Mouse (Mus musculus): ENCODE data around the gene Bloc1s6. TPM values are rescaled to one million over a fixed set of nuclear protein-coding genes. Genes with fewer than 3 reads are reported as not detected.

Bloc1s6 gene
- polyA plus RNA-seq (2016; fragmentation: Nextera tagmentation; extraction: Ambion mirVana): 74.2 and 78.7 TPM in 2 replicates

DNA sequence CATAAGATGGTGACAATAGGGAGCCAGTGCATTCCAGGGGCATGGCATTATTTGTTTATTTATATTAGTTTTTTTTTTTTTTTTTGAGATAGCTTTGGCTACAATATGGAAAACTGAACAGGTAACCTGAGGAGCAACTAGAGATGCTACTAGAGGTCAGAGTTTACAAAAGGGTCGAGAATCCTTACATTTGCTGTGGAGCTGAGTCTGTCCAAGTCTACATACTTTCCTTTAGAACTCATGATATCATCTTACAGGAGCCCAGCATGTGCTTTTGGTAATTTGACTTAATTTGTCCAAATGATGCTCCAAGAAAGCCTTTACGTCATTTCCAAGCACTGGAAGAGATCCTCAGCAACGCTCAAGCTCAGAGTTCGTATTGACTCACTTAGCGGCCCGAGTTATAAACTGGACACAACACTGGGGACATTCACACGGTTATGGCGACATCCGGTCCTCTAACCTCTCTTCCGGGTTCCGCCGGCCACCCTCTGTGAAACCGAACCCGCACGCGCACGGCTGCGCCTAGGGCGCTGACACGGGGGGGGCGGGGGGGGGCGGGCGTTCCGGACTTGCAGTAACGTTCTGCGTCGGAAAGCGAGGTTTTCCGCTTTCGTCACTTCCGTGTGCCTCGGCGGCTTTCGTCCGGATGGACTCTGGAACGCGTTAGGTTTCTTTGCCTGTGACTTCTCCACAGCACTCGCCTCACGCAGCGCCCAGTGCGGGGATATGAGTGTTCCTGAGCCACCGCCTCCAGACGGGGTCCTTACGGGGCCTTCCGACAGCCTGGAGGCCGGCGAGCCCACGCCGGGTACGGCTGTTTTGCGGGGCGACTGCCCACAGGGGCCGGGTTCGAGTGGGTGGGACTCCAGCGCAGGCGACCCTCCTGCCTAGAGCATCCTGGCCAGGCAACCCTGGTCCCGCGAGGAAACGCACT is at the start of gene Bloc1s6:
Gene Bloc1s6 (plus strand): TSS at position 610 of the 937 bp plus-strand sequence.
- H3K27me3 ChIP-seq: peaks cover 15% of the 10 kb centered on the region
- peaks cover 11% of the 10 kb centered on the region for H3K4me1 ChIP-seq
- no peaks in the 10 kb centered on the region for H3K9me3 ChIP-seq
- H3K9ac ChIP-seq (replicated peaks): peak within 1 kb of the TSS; percentile 95
- H3K4me3 ChIP-seq: peak within 1 kb of the TSS; percentile 85
- WGBS: 1% methylated on average over 51 of the region's 59 CpGs
- H3K36me3 ChIP-seq: 0 out of 2 replicates have a peak, but pooled peaks cover 4% of the 10 kb centered on the region
- H3K4me2 ChIP-seq (replicated peaks): peak within 1 kb of the TSS; percentile 75
- ATAC-seq (ENCODE audit: low FRiP score, low read depth): peak; percentile 95
- peak within 1 kb of the TSS; percentile 92 for H3K27ac ChIP-seq (replicated peaks)

DNA sequence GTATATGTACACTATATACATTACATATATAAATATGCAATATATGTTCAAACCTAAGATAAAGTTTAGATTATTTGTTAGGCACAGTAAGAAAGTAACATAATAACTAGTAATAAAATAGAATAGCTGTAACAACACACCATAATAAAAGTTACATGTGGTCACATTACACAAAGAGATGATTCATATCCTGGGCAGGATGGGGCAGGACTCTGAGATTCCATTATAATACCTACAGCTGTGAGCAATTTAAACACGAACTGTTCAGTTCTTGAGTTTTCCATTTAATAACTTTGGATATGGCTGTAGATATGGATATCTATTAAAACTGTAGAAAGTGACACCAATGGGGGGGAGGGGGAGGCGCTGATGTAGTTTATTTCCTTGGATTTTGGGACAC is 40.8 kb upstream of the Bloc1s6 start:
- H3K36me3 ChIP-seq: no peaks in the 10 kb centered on the region
- H3K4me2 ChIP-seq (replicated peaks): no peak overlapping the region
- H3K4me1 ChIP-seq: peaks cover 15% of the 10 kb centered on the region
- H3K4me3 ChIP-seq: no peak overlapping the region
- no peak overlapping the region for H3K9ac ChIP-seq (replicated peaks)
- no peaks in the 10 kb centered on the region for H3K9me3 ChIP-seq
- H3K27ac ChIP-seq (replicated peaks): no peak overlapping the region
- no peaks in the 10 kb centered on the region for H3K27me3 ChIP-seq
- no peak for ATAC-seq (ENCODE audit: low FRiP score, low read depth)
- 88% methylated on average over 2 of the region's 2 CpGs for WGBS

DNA sequence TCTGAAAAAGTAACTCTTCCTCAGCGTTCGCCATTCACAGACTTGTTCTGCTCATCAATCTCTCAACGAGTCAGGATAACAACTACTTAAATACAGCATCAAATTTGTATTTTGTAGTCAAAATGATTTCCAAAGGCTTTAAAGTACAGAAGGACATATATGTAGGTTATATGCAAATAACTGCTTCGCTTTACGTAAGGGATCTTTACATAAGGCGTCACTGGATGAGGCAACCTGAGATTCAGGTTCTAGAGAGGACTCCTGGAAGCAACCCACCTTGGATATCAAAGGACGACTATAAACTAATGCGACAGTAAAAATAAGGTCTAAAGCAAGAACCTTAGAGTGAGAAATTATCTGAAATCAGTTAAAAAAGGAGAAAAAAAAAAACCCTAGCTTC is 37.3 kb upstream of the Bloc1s6 start:
- H3K9ac ChIP-seq (replicated peaks): no peak overlapping the region
- peak overlapping the region; percentile 77 for H3K4me3 ChIP-seq
- H3K4me1 ChIP-seq: peaks cover 15% of the 10 kb centered on the region
- H3K4me2 ChIP-seq (replicated peaks): peak overlapping the region; percentile 79
- H3K27ac ChIP-seq (replicated peaks): no peak overlapping the region
- 68% methylated on average over 8 of the region's 8 CpGs for WGBS
- H3K9me3 ChIP-seq: no peaks in the 10 kb centered on the region
- 0 out of 2 replicates have a peak, but pooled peaks cover 11% of the 10 kb centered on the region for H3K27me3 ChIP-seq
- H3K36me3 ChIP-seq: no peaks in the 10 kb centered on the region
- no peak for ATAC-seq (ENCODE audit: low FRiP score, low read depth)

- Histone ChIP-seq H3K4me3 (peak overlapping the region; percentile 77), H3K9me3 (no peaks in the 10 kb centered on the region), H3K4me2 (replicated peaks) (peak overlapping the region; percentile 79), H3K4me1 (peaks cover 15% of the 10 kb centered on the region), H3K36me3 (no peaks in the 10 kb centered on the region), H3K27me3 (0 out of 2 replicates have a peak, but pooled peaks cover 11% of the 10 kb centered on the region), H3K27ac (replicated peaks) (no peak overlapping the region), H3K9ac (replicated peaks) (peak overlapping the region; percentile 82)
- ATAC-seq (ENCODE audit: low FRiP score, low read depth): no peak
- WGBS: under 1% methylated on average over 15 of the region's 15 CpGs
Measured at GRCm38 (mm10) chr2:122701871-122702180, 36.5 kb upstream of the Bloc1s6 start.

- Histone ChIP-seq H3K27me3 (0 out of 2 replicates have a peak, but pooled peaks cover 11% of the 10 kb centered on the region), H3K4me3 (peak within 1 kb of the TSS; percentile 77), H3K27ac (replicated peaks) (peak within 1 kb of the TSS; percentile 69), H3K4me1 (peaks cover 15% of the 10 kb centered on the region), H3K36me3 (no peaks in the 10 kb centered on the region), H3K9me3 (no peaks in the 10 kb centered on the region), H3K9ac (replicated peaks) (peak within 1 kb of the TSS; percentile 82), H3K4me2 (replicated peaks) (peak within 1 kb of the TSS; percentile 79)
- WGBS: under 1% methylated on average over 103 of the region's 111 CpGs
- peak; percentile 99 for ATAC-seq (ENCODE audit: low FRiP score, low read depth)
Measured at GRCm38 (mm10) chr2:122702181-122703036, 35.9 kb upstream of the Bloc1s6 start, which contains the start of gene Slc30a4. TSS of gene Slc30a4 (minus strand) at chr2:122702663.

GRCm38 (mm10) chr2:122704572-122704971 is 33.7 kb upstream of the Bloc1s6 start:
- Histone ChIP-seq H3K27ac (replicated peaks) (no peak overlapping the region), H3K36me3 (no peaks in the 10 kb centered on the region), H3K4me3 (no peak overlapping the region), H3K27me3 (0 out of 2 replicates have a peak, but pooled peaks cover 11% of the 10 kb centered on the region), H3K9me3 (no peaks in the 10 kb centered on the region), H3K4me2 (replicated peaks) (no peak overlapping the region), H3K4me1 (peaks cover 15% of the 10 kb centered on the region), H3K9ac (replicated peaks) (no peak overlapping the region)
- no peak for ATAC-seq (ENCODE audit: low FRiP score, low read depth)
- WGBS: 90% methylated on average over 2 of the region's 2 CpGs

- Histone ChIP-seq H3K4me3 (no peak overlapping the region), H3K27ac (replicated peaks) (no peak overlapping the region), H3K4me2 (replicated peaks) (no peak overlapping the region), H3K9me3 (no peaks in the 10 kb centered on the region), H3K9ac (replicated peaks) (no peak overlapping the region), H3K27me3 (0 out of 2 replicates have a peak, but pooled peaks cover 11% of the 10 kb centered on the region), H3K4me1 (no peaks in the 10 kb centered on the region), H3K36me3 (no peaks in the 10 kb centered on the region)
- ATAC-seq (ENCODE audit: low FRiP score, low read depth): no peak
- 77% methylated on average over 3 of the region's 3 CpGs for WGBS
Measured at GRCm38 (mm10) chr2:122708080-122708479, 30.2 kb upstream of the Bloc1s6 start.

- Histone ChIP-seq H3K9me3 (no peaks in the 10 kb centered on the region), H3K4me2 (replicated peaks) (no peak overlapping the region), H3K4me1 (no peaks in the 10 kb centered on the region), H3K4me3 (no peak overlapping the region), H3K9ac (replicated peaks) (no peak overlapping the region), H3K27ac (replicated peaks) (no peak overlapping the region), H3K27me3 (0 out of 2 replicates have a peak, but pooled peaks cover under 1% of the 10 kb centered on the region), H3K36me3 (no peaks in the 10 kb centered on the region)
- no peak for ATAC-seq (ENCODE audit: low FRiP score, low read depth)
- 72% methylated on average over 1 of the region's 1 CpGs for WGBS
Measured at GRCm38 (mm10) chr2:122709156-122709555, 29.1 kb upstream of the Bloc1s6 start.

- no peak overlapping the region for H3K4me2 ChIP-seq (replicated peaks)
- no peak overlapping the region for H3K27ac ChIP-seq (replicated peaks)
- ATAC-seq (ENCODE audit: low FRiP score, low read depth): no peak
- H3K9me3 ChIP-seq: no peaks in the 10 kb centered on the region
- H3K9ac ChIP-seq (replicated peaks): no peak overlapping the region
- H3K27me3 ChIP-seq: no peaks in the 10 kb centered on the region
- no peak overlapping the region for H3K4me3 ChIP-seq
- no peaks in the 10 kb centered on the region for H3K4me1 ChIP-seq
- 71% methylated on average over 3 of the region's 3 CpGs for WGBS
- H3K36me3 ChIP-seq: no peaks in the 10 kb centered on the region
Measured at GRCm38 (mm10) chr2:122711911-122712310, 26.4 kb upstream of the Bloc1s6 start.

GRCm38 (mm10) chr2:122712848-122713247 is 25.5 kb upstream of the Bloc1s6 start:
- Histone ChIP-seq H3K9ac (replicated peaks) (no peak overlapping the region), H3K27me3 (no peaks in the 10 kb centered on the region), H3K27ac (replicated peaks) (no peak overlapping the region), H3K4me3 (no peak overlapping the region), H3K9me3 (no peaks in the 10 kb centered on the region), H3K4me1 (no peaks in the 10 kb centered on the region), H3K36me3 (no peaks in the 10 kb centered on the region), H3K4me2 (replicated peaks) (no peak overlapping the region)
- 85% methylated on average over 2 of the region's 2 CpGs for WGBS
- no peak for ATAC-seq (ENCODE audit: low FRiP score, low read depth)

- H3K4me2 ChIP-seq (replicated peaks): no peak overlapping the region
- no peak overlapping the region for H3K9ac ChIP-seq (replicated peaks)
- no peak overlapping the region for H3K27ac ChIP-seq (replicated peaks)
- WGBS: 78% methylated on average over 5 of the region's 5 CpGs
- no peak overlapping the region for H3K4me3 ChIP-seq
- no peaks in the 10 kb centered on the region for H3K9me3 ChIP-seq
- H3K36me3 ChIP-seq: no peaks in the 10 kb centered on the region
- no peak for ATAC-seq (ENCODE audit: low FRiP score, low read depth)
- no peaks in the 10 kb centered on the region for H3K4me1 ChIP-seq
- no peaks in the 10 kb centered on the region for H3K27me3 ChIP-seq
Measured at GRCm38 (mm10) chr2:122715148-122715692, 23.1 kb upstream of the Bloc1s6 start.
